Comparison of ENCODE assay signal across 31 mouse cellular contexts in the genomic region with DNA sequence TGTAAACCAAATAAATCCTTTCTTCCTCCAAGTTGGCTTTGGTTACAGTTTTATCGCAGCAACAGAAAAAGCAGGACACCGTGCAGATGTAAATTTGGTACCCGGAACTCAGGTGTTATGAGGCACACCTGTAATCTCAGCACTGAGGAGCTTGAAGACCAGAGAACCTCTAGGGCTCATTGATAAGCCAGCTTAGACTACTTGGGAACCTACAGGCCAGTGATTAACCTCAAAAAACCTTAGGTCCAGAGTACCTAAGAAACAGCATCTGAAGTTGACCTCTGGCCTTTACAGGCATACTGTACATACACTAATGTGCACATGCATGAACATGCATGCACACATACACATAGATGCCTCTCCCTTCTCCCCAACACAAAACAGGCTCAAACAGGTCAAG.
"Had no signal": no experiment of that assay in that cellular context is flagged by ENCODE, and none has a peak within 500 bp of the region (broad histone marks: within the 10 kb centered on the region; RNA-seq: fewer than 3 reads in every experiment).

No protein-coding gene starts in this region.

- H3K9ac ChIP-seq: limb, embryonic 12.5 days; limb, embryonic 13.5 days; limb, embryonic 15.5 days; liver, embryonic 12.5 days; liver, embryonic 13.5 days; liver, embryonic 14.5 days; liver, embryonic 15.5 days; liver, postnatal 0 days; lung, embryonic 14.5 days; lung, embryonic 15.5 days; midbrain, embryonic 12.5 days; midbrain, embryonic 15.5 days; neural tube, embryonic 12.5 days had no signal

- H3K36me3 ChIP-seq: limb, embryonic 10.5 days; limb, embryonic 12.5 days; limb, embryonic 13.5 days; limb, embryonic 15.5 days; liver, embryonic 12.5 days; liver, embryonic 13.5 days; liver, embryonic 15.5 days; lung, embryonic 15.5 days; midbrain, embryonic 10.5 days; midbrain, embryonic 12.5 days; midbrain, embryonic 15.5 days; neural tube, embryonic 12.5 days had no signal

- H3K4me1 ChIP-seq: limb, embryonic 10.5 days; limb, embryonic 12.5 days; limb, embryonic 13.5 days; limb, embryonic 15.5 days; liver, embryonic 12.5 days; liver, embryonic 13.5 days; liver, embryonic 15.5 days; megakaryocyte, embryonic 14.5 days; midbrain, embryonic 12.5 days; midbrain, embryonic 15.5 days; neural tube, embryonic 12.5 days had no signal

- ATAC-seq: liver, embryonic 12.5 days; liver, postnatal 0 days; lung, postnatal 0 days; midbrain, embryonic 15.5 days; midbrain, embryonic 16.5 days had no signal

- H3K4me3 ChIP-seq: left cerebral cortex, adult 2 months; limb, embryonic 10.5 days; limb, embryonic 12.5 days; limb, embryonic 13.5 days; limb, embryonic 15.5 days; liver, embryonic 12.5 days; liver, embryonic 13.5 days; liver, embryonic 15.5 days; lung, embryonic 15.5 days; megakaryocyte, embryonic 14.5 days; midbrain, embryonic 10.5 days; midbrain, embryonic 12.5 days; midbrain, embryonic 15.5 days; myocyte; neural tube, embryonic 12.5 days had no signal

- H3K9me3 ChIP-seq: limb, embryonic 10.5 days; limb, embryonic 12.5 days; limb, embryonic 13.5 days; limb, embryonic 15.5 days; liver, embryonic 12.5 days; liver, embryonic 13.5 days; liver, embryonic 15.5 days; lung, embryonic 15.5 days; neural tube, embryonic 12.5 days had no signal

- DNase-seq: left cerebral cortex, postnatal 4 days; liver; liver, embryonic 13.5 days; liver, postnatal 0 days; lung, adult 18-20 months; lung, adult 2 months; lung, embryonic 14.5 days; lung, postnatal 10 days; lung, postnatal 14 days; lung, postnatal 36 days; lung, postnatal 4 days; midbrain, embryonic 14.5 days had no signal

- H3K27ac ChIP-seq: left cerebral cortex, adult 2 months; limb, embryonic 10.5 days; limb, embryonic 12.5 days; limb, embryonic 13.5 days; limb, embryonic 15.5 days; liver, embryonic 12.5 days; liver, embryonic 13.5 days; liver, embryonic 14.5 days; liver, embryonic 15.5 days; lung, embryonic 15.5 days; macrophage; midbrain, embryonic 10.5 days; midbrain, embryonic 12.5 days; midbrain, embryonic 15.5 days; neural tube, embryonic 12.5 days had no signal

- H3K27me3 ChIP-seq: limb, embryonic 12.5 days; limb, embryonic 13.5 days; limb, embryonic 15.5 days; liver, embryonic 12.5 days; liver, embryonic 13.5 days; liver, embryonic 15.5 days; lung, embryonic 15.5 days; megakaryocyte, embryonic 14.5 days had no signal

- H3K4me2 ChIP-seq: limb, embryonic 12.5 days; limb, embryonic 13.5 days; limb, embryonic 15.5 days; liver, embryonic 11.5 days; liver, embryonic 12.5 days; liver, embryonic 13.5 days; liver, embryonic 15.5 days; lung, embryonic 14.5 days; lung, embryonic 15.5 days; midbrain, embryonic 12.5 days; midbrain, embryonic 15.5 days; neural tube, embryonic 12.5 days had no signal
